Mouse (Mus musculus) MEL (cell line): ENCODE results near the gene Wars. TPM values are rescaled to one million over a fixed set of nuclear protein-coding genes. Genes with fewer than 3 reads are reported as not detected.

ENCODE experiments used
- DNase-seq: peaks from one replicate; pipeline ENCODE4 v3.0.0; 2011; ENCODE audit warnings: low read depth, low spot score
- H3K27ac ChIP-seq: 2 replicates; pipeline ENCODE4 v1.5.1; 2012; ENCODE audit warnings: low read depth, mild to moderate bottlenecking, control low read depth, low read length, moderate library complexity; ENCODE audit not compliant: control insufficient read depth
- H3K27me3 ChIP-seq, 2 experiments: fragments of 150-350 bp in 1 of 2; sonication (generic) in 1 of 2; 2 replicates each; pipeline ENCODE4 v1.6.1; 2012; ENCODE audit warnings: low read length in 2 of 2, mild to moderate bottlenecking in 2 of 2, improper control_type of control experiment in 1 of 2, moderate library complexity in 1 of 2; ENCODE audit not compliant: insufficient read depth in 2 of 2, control insufficient read depth in 1 of 2
- H3K36me3 ChIP-seq, 2 experiments: 2 replicates each; pipeline ENCODE4 v1.6.1; 2012 to 2014; ENCODE audit warnings: low read length in 2 of 2, improper control_type of control experiment in 1 of 2, inconsistent platforms in 1 of 2, mild to moderate bottlenecking in 1 of 2; ENCODE audit not compliant: insufficient read depth in 2 of 2, control insufficient read depth in 1 of 2
- H3K4me1 ChIP-seq, 2 experiments: fragments of 150-350 bp in 1 of 2; sonication (generic) in 1 of 2; 2 replicates each; pipeline ENCODE4 v1.6.1; 2012; ENCODE audit warnings: low read length in 2 of 2, improper control_type of control experiment in 1 of 2, mild to moderate bottlenecking in 1 of 2; ENCODE audit not compliant: insufficient read depth in 2 of 2, control insufficient read depth in 1 of 2
- H3K4me3 ChIP-seq, 2 experiments: fragments of 150-350 bp in 1 of 2; sonication (generic) in 1 of 2; 2 replicates each; pipeline ENCODE4 v1.5.1; 2012; ENCODE audit warnings: low read depth in 2 of 2, low read length in 2 of 2, mild to moderate bottlenecking in 2 of 2, moderate library complexity in 2 of 2, control low read depth in 1 of 2, improper control_type of control experiment in 1 of 2; ENCODE audit not compliant: control insufficient read depth in 1 of 2, insufficient read depth in 1 of 2
- H3K79me2 ChIP-seq: 2 replicates; pipeline ENCODE4 v1.6.1; 2012; ENCODE audit warnings: mild to moderate bottlenecking, low read length, moderate library complexity; ENCODE audit not compliant: control insufficient read depth, poor library complexity, insufficient read depth
- H3K9ac ChIP-seq: 2 replicates; pipeline ENCODE4 v1.6.1; 2012; ENCODE audit warnings: low read depth, mild to moderate bottlenecking, control low read depth, low read length, moderate library complexity; ENCODE audit not compliant: control insufficient read depth, poor library complexity, severe bottlenecking
- H3K9me3 ChIP-seq: fragments of 150-350 bp; sonication (generic); replicated peaks from 2 replicates; pipeline ENCODE4 v1.6.1; 2012; ENCODE audit warnings: mild to moderate bottlenecking, low read length, improper control_type of control experiment, moderate library complexity; ENCODE audit not compliant: insufficient read depth
- CHD1 ChIP-seq: IDR thresholded peaks from 2 replicates; pipeline ENCODE4 v1.6.1; 2012; ENCODE audit warnings: low read depth, mild to moderate bottlenecking, inconsistent platforms, low read length, improper control_type of control experiment
- CHD2 ChIP-seq: IDR thresholded peaks from 2 replicates; pipeline ENCODE4 v1.6.1; 2011; ENCODE audit warnings: low read length, improper control_type of control experiment
- E2F4 ChIP-seq: IDR thresholded peaks from 2 replicates; pipeline ENCODE4 v1.6.1; 2011; ENCODE audit warnings: low read depth, low read length, improper control_type of control experiment, borderline replicate concordance
- ETS1 ChIP-seq: IDR thresholded peaks from 2 replicates; pipeline ENCODE4 v1.6.1; 2012; ENCODE audit warnings: low read depth, mild to moderate bottlenecking, inconsistent platforms, low read length, improper control_type of control experiment, moderate library complexity
- HCFC1 ChIP-seq: IDR thresholded peaks from 2 replicates; pipeline ENCODE4 v1.6.1; 2012; ENCODE audit warnings: low read depth, mild to moderate bottlenecking, inconsistent platforms, low read length, improper control_type of control experiment, moderate library complexity
- MAZ ChIP-seq: IDR thresholded peaks from 2 replicates; pipeline ENCODE4 v1.6.1; 2012; ENCODE audit warnings: low read depth, mild to moderate bottlenecking, inconsistent platforms, low read length, improper control_type of control experiment
- MXI1 ChIP-seq: IDR thresholded peaks from 2 replicates; pipeline ENCODE4 v1.6.1; 2011; ENCODE audit warnings: mild to moderate bottlenecking, low read depth, low read length, improper control_type of control experiment
- MYC ChIP-seq: IDR thresholded peaks from 2 replicates; pipeline ENCODE4 v1.6.1; 2011; ENCODE audit warnings: low read depth, mild to moderate bottlenecking, low read length, improper control_type of control experiment, moderate library complexity
- NELFE ChIP-seq: IDR thresholded peaks from 2 replicates; pipeline ENCODE4 v1.6.1; 2011; ENCODE audit warnings: low read depth, low read length, improper control_type of control experiment
- NRF1 ChIP-seq: IDR thresholded peaks from 2 replicates; pipeline ENCODE4 v1.6.1; 2014; ENCODE audit warnings: low read depth, mild to moderate bottlenecking, inconsistent platforms, low read length, improper control_type of control experiment, moderate library complexity; ENCODE audit not compliant: poor library complexity, insufficient read depth, severe bottlenecking
- POLR2AphosphoS5 ChIP-seq: IDR thresholded peaks from 2 replicates; pipeline ENCODE4 v1.6.1; 2012; ENCODE audit warnings: low read depth, borderline replicate concordance, mild to moderate bottlenecking, inconsistent platforms, low read length, moderate library complexity, mixed read lengths
- RAD21 ChIP-seq: IDR thresholded peaks from 2 replicates; pipeline ENCODE4 v1.6.1; 2011; ENCODE audit warnings: mild to moderate bottlenecking, low read depth, low read length, improper control_type of control experiment
- TCF12 ChIP-seq: IDR thresholded peaks from 2 replicates; pipeline ENCODE4 v1.6.1; 2014; ENCODE audit warnings: low read depth, mild to moderate bottlenecking, inconsistent platforms, low read length, improper control_type of control experiment, moderate library complexity
- USF2 ChIP-seq, 2 experiments: IDR thresholded peaks; 2 replicates each; pipeline ENCODE4 v1.6.1; 2011 to 2012; ENCODE audit warnings: improper control_type of control experiment in 2 of 2, low read length in 2 of 2, borderline replicate concordance in 1 of 2, inconsistent platforms in 1 of 2, low read depth in 1 of 2, mild to moderate bottlenecking in 1 of 2; ENCODE audit not compliant: insufficient read depth in 1 of 2
- ZC3H11A ChIP-seq: IDR thresholded peaks from 2 replicates; pipeline ENCODE4 v1.6.1; 2012; ENCODE audit warnings: low read depth, mild to moderate bottlenecking, inconsistent platforms, low read length, improper control_type of control experiment
- ZMIZ1 ChIP-seq: IDR thresholded peaks from 2 replicates; pipeline ENCODE4 v1.6.1; 2012; ENCODE audit warnings: low read depth, mild to moderate bottlenecking, inconsistent platforms, low read length, improper control_type of control experiment, moderate library complexity
- ZNF384 ChIP-seq: IDR thresholded peaks from 2 replicates; pipeline ENCODE4 v1.6.1; 2012; ENCODE audit warnings: low read depth, mild to moderate bottlenecking, inconsistent platforms, low read length, improper control_type of control experiment
- polyA plus RNA-seq, 2 experiments: library from polyadenylated mRNA; stranded (reverse) in 1 of 2; unstranded in 1 of 2; fragments of >175 nt in 1 of 2; fragments of >200 nt in 1 of 2; gene quantifications; 2 replicates each; pipeline versions ENCODE4 v1.2.1 to v1.2.4; 2012; ENCODE audit warnings: low replicate concordance in 2 of 2, low read depth in 1 of 2; ENCODE audit not compliant: insufficient read length in 2 of 2, insufficient read depth in 1 of 2, missing spikeins in 1 of 2
- total RNA-seq: library from RNA; depleted of rRNA; stranded (reverse); fragments of 300-350 nt; gene quantifications from 2 replicates; pipeline ENCODE4 v1.2.3, GENCODE M21; 2012

Gene Wars
- total and polyA plus RNA-seq, 3 experiments = 85.7 to 836 (median 98.4) TPM

DNA sequence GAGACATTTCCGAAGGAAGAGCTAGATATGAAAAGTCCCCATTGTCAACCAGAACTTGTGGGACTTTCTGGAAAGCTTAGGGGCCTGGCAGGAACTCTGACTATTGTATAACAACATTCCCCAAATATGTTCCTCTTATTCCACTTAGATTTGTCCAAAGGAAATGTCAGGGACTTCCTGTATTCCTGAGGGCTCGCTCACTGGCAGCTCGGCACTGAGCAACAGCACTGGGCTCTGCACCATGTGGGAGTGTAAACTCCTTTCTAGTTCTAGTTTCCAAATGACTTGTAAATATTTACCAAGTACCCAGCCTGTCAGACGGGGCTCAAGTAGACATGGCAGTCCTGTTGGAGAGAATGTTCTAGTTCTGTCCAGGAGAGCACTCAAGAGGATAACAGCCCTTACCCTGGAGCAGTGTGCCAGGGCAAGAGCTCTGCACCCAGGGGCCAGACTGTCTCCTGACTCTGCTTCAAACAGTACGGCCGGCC, 28.9 kb downstream of the Wars start:
- no peak overlapping the region for H3K4me3 ChIP-seq
- no peaks in the 10 kb centered on the region for H3K79me2 ChIP-seq
- DNase-seq = no peak
- H3K9ac ChIP-seq = no peak overlapping the region
- H3K4me1 ChIP-seq = no peaks in the 10 kb centered on the region
- no peaks in the 10 kb centered on the region for H3K9me3 ChIP-seq
- no peaks in the 10 kb centered on the region for H3K27me3 ChIP-seq
- peaks cover 0 to 15% of the 10 kb centered on the region in 2 experiments; a peak in 2 of 4 replicates for H3K36me3 ChIP-seq
- no peak overlapping the region for H3K27ac ChIP-seq
- TF ChIP-seq E2F4 (no peak), ZNF384 (no peak), ETS1 (no peak), NRF1 (no peak), USF2 (IDR thresholded peaks at IDR 0.05; ENCODE audit: borderline replicate concordance in 1 of 2, insufficient read depth in 1 of 2, low read depth in 1 of 2, low read length in 2 of 2) (no peak), CHD1 (no peak), MAZ (no peak), NELFE (no peak), TCF12 (no peak), MXI1 (no peak), ZMIZ1 (no peak)

DNA sequence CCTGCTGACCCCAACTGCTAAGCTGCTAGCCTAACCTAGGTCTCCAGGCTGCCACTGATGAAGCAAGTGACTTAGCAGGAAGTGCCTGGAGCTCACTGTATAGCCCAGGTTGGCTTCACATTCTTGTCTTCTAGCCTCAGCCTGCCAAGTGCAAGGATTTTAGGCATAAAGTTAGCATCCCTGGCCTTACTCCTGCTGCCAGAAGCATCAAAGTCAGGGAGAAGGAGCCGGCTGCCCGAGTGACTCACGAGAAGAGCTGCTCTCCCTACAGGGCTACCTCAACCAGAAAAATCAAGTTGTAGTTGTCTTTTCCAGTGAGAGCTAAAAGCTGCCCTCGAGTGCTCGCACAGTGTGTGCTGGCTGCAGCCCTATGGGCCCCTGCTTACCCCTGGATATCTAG, 35.5 kb downstream of the Wars start:
- Histone ChIP-seq H3K9ac (no peak overlapping the region), H3K4me3 (no peak overlapping the region), H3K9me3 (no peaks in the 10 kb centered on the region), H3K79me2 (no peaks in the 10 kb centered on the region), H3K36me3 (no peaks in the 10 kb centered on the region; a peak in 1 of 4 replicates), H3K4me1 (no peaks in the 10 kb centered on the region), H3K27ac (no peak overlapping the region), H3K27me3 (no peaks in the 10 kb centered on the region)
- TF ChIP-seq NRF1 (no peak), MYC (no peak), CHD2 (no peak), ZC3H11A (no peak), POLR2AphosphoS5 (no peak), RAD21 (no peak), HCFC1 (no peak), ZNF384 (no peak)
- no peak for DNase-seq
